Mouse (Mus musculus) urinary bladder, adult 2 months (tissue): ENCODE measurements around the gene Pcsk7. TPM values are rescaled to one million over a fixed set of nuclear protein-coding genes. Genes with fewer than 3 reads are reported as not detected.

Experiments used
- DNase-seq: peaks from one replicate; pipeline ENCODE4 v3.0.0; 2022; ENCODE audit warnings: low spot score
- polyA plus RNA-seq: library from polyadenylated mRNA; depleted of rRNA; stranded (reverse); fragments of >200 nt; gene quantifications from 2 replicates; pipeline ENCODE4 v1.2.3, GENCODE M21; 2012; rRNA removed

Pcsk7 gene
- polyA plus RNA-seq, 1 experiment, result 22.4 TPM

DNA sequence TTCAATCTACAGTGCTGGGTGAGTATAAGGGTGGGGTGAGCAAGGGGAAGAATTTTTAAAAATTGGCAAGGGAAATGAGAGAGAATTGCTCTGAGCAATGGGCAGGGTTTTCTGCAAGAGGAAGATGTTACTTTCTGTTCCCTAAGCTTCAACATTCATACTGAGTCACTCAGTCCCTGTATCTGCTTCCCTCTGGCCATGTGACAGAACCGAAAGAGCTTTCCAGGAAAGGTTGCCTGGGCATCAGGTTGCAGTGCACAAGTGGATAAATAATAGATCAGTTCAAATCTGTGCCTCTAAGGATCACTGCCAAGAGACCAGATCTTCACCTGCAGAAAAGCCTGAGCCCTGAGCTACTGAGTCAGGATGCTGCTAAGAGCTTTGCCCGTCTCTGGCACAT, 55.6 kb downstream of the Pcsk7 start:
- no peak for DNase-seq

DNA sequence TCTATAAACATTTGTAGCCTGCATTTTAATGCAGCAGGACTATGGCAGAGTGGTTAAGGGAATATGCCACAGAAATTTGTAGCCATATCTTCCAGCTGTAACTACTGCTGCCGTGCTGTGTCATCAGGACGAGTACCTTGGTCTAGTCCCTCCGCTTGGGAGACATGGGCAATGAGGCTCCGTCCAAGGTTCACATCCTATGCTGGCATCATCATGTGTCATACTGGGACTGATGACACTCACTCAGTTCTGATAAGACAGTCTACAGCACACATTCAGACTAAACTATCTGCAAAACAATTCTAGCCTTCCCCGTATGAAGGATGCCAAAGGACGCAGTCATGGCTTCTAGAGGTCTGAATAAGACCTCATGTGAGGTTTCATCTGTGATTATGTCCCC, 57.3 kb downstream of the Pcsk7 start:
- DNase-seq, result no peak

DNA sequence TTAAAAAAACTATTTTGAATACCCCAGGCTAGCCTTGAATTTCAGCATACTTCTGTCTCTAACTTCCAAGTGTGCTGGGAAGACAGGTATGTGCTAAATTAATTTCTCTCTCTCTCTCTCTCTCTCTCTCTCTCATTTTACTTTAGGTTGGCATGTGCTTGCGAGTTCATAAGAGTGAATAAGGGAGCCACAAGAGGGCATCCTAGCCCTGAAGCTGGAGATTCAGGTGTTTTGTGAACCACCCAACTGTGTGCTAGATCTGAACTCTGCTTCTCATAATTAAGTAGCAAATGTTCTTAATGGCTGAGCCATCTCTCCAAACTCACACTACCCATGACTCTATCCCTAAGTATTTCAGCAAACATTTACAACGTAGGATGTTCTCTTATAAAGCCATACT, 70.6 kb downstream of the Pcsk7 start:
- no peak for DNase-seq

Other genes with a start within 250 kb of the Pcsk7 start
- 28.5 and 31.6 TPM in 2 replicates for gene Cep164, start 77.8 kb upstream of the Pcsk7 start, polyA plus RNA-seq
- 25.3 and 31.7 TPM in 2 replicates for gene Bace1, start 67.9 kb upstream of the Pcsk7 start, polyA plus RNA-seq
- 15.2 and 18.5 TPM in 2 replicates for gene Rnf214, start 414 bp downstream of the Pcsk7 start, polyA plus RNA-seq
- gene Tagln, start 29.6 kb downstream of the Pcsk7 start, polyA plus RNA-seq, result 8,790 and 9,672 TPM in 2 replicates
- 102 and 121 TPM in 2 replicates for gene Sidt2, start 48.8 kb downstream of the Pcsk7 start, polyA plus RNA-seq
- gene Pafah1b2, start 106.2 kb downstream of the Pcsk7 start, polyA plus RNA-seq, result 42.7 and 45.4 TPM in 2 replicates
- gene Sik3, start 106.3 kb downstream of the Pcsk7 start, polyA plus RNA-seq, result 9.7 and 17.1 TPM in 2 replicates